Mouse (Mus musculus) limb, embryonic 13.5 days (tissue): ENCODE results near the gene Oas2. TPM values are rescaled to one million over a fixed set of nuclear protein-coding genes. Genes with fewer than 3 reads are reported as not detected.

Experiments
- ATAC-seq: fragments of 200-750 bp; cut with Nextera tagmentation; 2 replicates; pipeline ENCODE4 v1.8.0; 2017; ENCODE audit warnings: low read depth, moderate number of reproducible peaks, moderate TSS enrichment; ENCODE audit not compliant: low FRiP score
- H3K27ac ChIP-seq: fragments of 300-500 bp; sonication (generic); 2 replicates; pipeline ENCODE4 v1.5.1; 2015; ENCODE audit warnings: inconsistent platforms, mild to moderate bottlenecking, moderate library complexity
- H3K27me3 ChIP-seq: fragments of 300-500 bp; sonication (generic); 2 replicates; pipeline ENCODE4 v1.6.1; 2015; ENCODE audit warnings: mild to moderate bottlenecking, inconsistent platforms
- H3K36me3 ChIP-seq: fragments of 300-500 bp; sonication (generic); 2 replicates; pipeline ENCODE4 v1.6.1; 2015; ENCODE audit warnings: inconsistent platforms, mild to moderate bottlenecking, moderate library complexity
- H3K4me1 ChIP-seq: fragments of 300-500 bp; sonication (generic); 2 replicates; pipeline ENCODE4 v1.6.1; 2015; ENCODE audit warnings: inconsistent platforms
- H3K4me2 ChIP-seq: fragments of 300-500 bp; sonication (generic); replicated peaks from 2 replicates; pipeline ENCODE4 v1.6.1; 2015; ENCODE audit warnings: inconsistent platforms, mild to moderate bottlenecking, moderate library complexity
- H3K4me3 ChIP-seq: fragments of 300-500 bp; sonication (generic); 2 replicates; pipeline ENCODE4 v1.5.1; 2015; ENCODE audit warnings: moderate library complexity, mild to moderate bottlenecking, inconsistent platforms
- H3K9ac ChIP-seq: fragments of 300-500 bp; sonication (generic); 2 replicates; pipeline ENCODE4 v1.6.1; 2015; ENCODE audit warnings: mild to moderate bottlenecking, inconsistent platforms
- H3K9me3 ChIP-seq: fragments of 300-500 bp; sonication (generic); 2 replicates; pipeline ENCODE4 v1.6.1; 2016; ENCODE audit warnings: inconsistent platforms
- WGBS: fragments of 180-500 bp; shearing (Covaris S2); methylation state at CpG from one replicate; pipeline ENCODE4 v1.1.7; 2015; 5-methylcytosine and 5-hydroxymethylcytosine counted together
- polyA plus RNA-seq: library from polyadenylated mRNA; unstranded; fragments of >200 nt; fragmentation: Nextera tagmentation; extraction: Ambion mirVana; gene quantifications from 2 replicates; pipeline ENCODE4 v1.2.1, GENCODE M21; 2015

Oas2 gene
- polyA plus RNA-seq, 1 experiment from 2014 or later = 0.22 TPM

DNA sequence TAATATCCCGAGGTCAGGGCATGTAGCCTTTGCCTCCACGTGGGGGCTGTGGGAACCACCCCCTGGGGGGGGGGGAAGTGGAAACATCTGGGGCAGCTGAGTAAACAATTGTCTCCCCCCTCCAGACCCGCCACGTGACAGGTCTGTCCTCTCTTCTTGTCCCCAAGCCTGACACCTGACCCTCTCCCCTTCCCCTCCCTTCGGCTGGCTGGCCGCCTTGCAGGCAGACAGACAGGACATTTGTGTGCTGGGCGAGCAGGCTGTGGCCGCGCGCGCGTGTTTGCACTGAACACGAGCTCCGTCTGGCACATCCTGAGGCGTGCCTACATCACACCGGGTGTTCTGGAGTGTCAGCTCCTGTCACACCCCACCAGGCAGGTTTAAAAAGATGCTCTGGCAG, 43.1 kb downstream of the Oas2 start:
- H3K27me3 ChIP-seq = peaks cover 74% of the 10 kb centered on the region
- peak overlapping the region; percentile 48 for H3K4me2 ChIP-seq
- WGBS = 5% methylated on average over 16 of the region's 16 CpGs
- no peak for ATAC-seq
- H3K27ac ChIP-seq = no peak overlapping the region
- peak overlapping the region; percentile 22; the same call in 1 of the 2 replicates for H3K4me3 ChIP-seq
- no peaks in the 10 kb centered on the region for H3K9me3 ChIP-seq
- no peak overlapping the region for H3K9ac ChIP-seq
- H3K4me1 ChIP-seq = peaks cover 39% of the 10 kb centered on the region
- no peaks in the 10 kb centered on the region for H3K36me3 ChIP-seq

- H3K27ac ChIP-seq = no peak overlapping the region
- 38% methylated on average over 6 of the region's 6 CpGs for WGBS
- peaks cover 24% of the 10 kb centered on the region for H3K4me1 ChIP-seq
- ATAC-seq = no peak
- H3K4me2 ChIP-seq = no peak overlapping the region
- no peaks in the 10 kb centered on the region for H3K9me3 ChIP-seq
- H3K9ac ChIP-seq = no peak overlapping the region
- H3K27me3 ChIP-seq = peaks cover 72% of the 10 kb centered on the region
- no peaks in the 10 kb centered on the region for H3K36me3 ChIP-seq
- H3K4me3 ChIP-seq = no peak overlapping the region
Observed at GRCm38 (mm10) chr5:120704421-120704820, 45.2 kb downstream of the Oas2 start.

DNA sequence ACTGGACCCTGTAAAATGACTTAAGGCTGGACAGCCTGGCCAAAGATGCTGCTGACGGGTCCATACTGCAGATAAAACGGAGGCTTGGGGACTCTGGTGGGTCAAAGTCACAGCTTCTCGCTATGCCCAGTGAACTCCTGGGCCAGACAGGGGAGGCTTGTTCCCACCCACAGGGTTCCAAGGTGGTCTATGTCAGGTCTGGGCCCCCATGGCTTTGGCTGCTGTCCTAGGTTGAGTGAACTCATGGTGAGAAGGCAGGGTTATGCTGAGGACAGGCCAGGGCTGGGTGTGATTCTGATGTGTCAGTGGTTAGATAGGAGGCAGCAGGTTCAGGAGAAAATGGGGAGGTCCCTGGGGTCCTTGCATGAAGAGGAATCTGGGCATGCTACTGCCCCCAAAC, 46.0 kb downstream of the Oas2 start:
- Histone ChIP-seq H3K27ac (no peak overlapping the region), H3K9ac (no peak overlapping the region), H3K4me1 (peaks cover 26% of the 10 kb centered on the region), H3K27me3 (peaks cover 70% of the 10 kb centered on the region), H3K4me3 (no peak overlapping the region), H3K36me3 (no peaks in the 10 kb centered on the region), H3K4me2 (no peak overlapping the region), H3K9me3 (no peaks in the 10 kb centered on the region)
- WGBS = 67% methylated on average over 3 of the region's 3 CpGs
- no peak for ATAC-seq

- Histone ChIP-seq H3K4me3 (no peak overlapping the region), H3K36me3 (no peaks in the 10 kb centered on the region), H3K9ac (no peak overlapping the region), H3K4me1 (peaks cover 32% of the 10 kb centered on the region), H3K27me3 (peaks cover 70% of the 10 kb centered on the region), H3K27ac (no peak overlapping the region), H3K4me2 (no peak overlapping the region), H3K9me3 (no peaks in the 10 kb centered on the region)
- ATAC-seq = no peak
- WGBS = 83% methylated on average over 2 of the region's 2 CpGs
Observed at GRCm38 (mm10) chr5:120702969-120703368, 46.7 kb downstream of the Oas2 start.

GRCm38 (mm10) chr5:120702421-120702820, 47.2 kb downstream of the Oas2 start:
- H3K36me3 ChIP-seq = no peaks in the 10 kb centered on the region
- no peak overlapping the region for H3K9ac ChIP-seq
- 74% methylated on average over 4 of the region's 4 CpGs for WGBS
- H3K9me3 ChIP-seq = no peaks in the 10 kb centered on the region
- H3K27ac ChIP-seq = no peak overlapping the region
- H3K4me1 ChIP-seq = peaks cover 38% of the 10 kb centered on the region
- no peak overlapping the region for H3K4me2 ChIP-seq
- no peak for ATAC-seq
- no peak overlapping the region for H3K4me3 ChIP-seq
- H3K27me3 ChIP-seq = peaks cover 70% of the 10 kb centered on the region

DNA sequence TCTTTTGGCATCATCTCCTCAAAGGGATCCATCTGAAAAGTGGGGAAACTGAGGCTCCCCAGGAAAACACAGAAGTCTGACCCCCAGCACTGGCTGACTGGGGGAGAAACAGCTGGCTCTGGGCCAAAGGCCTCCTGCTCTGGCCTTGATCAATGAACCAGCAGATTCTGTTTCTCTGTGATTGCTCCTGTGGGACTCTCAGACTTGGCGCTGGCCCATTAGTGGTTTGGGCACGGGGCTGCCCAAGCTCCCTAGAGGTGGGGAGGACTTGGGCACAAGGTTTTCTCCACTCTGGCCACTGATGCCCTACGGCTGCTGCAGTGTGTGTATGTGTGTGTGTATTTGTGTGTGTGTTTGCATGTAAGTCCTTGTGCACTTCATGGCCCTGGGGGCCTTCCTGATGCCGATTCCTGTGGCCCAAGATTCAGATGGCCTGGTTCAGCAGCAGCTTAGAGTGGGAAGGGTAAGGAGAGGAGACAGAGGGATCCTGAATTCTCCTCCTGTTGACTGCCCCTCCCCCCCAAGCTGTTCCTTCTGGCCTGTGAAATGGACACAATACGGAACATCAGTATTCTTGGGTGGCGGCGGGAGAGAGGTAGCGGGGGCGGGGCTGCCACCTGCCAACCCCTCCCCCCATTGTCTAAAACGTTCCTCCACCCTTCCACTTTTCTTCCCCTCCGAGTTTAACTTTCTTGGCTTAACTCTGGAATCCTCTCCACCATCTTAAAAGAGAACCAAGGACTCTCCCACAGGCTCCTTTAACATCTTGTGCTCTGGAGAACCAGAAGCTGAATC, 48.5 kb downstream of the Oas2 start:
- Histone ChIP-seq H3K4me3 (no peak overlapping the region), H3K9ac (peak overlapping the region; percentile 46), H3K9me3 (no peaks in the 10 kb centered on the region), H3K27me3 (peaks cover 77% of the 10 kb centered on the region), H3K27ac (no peak overlapping the region), H3K36me3 (no peaks in the 10 kb centered on the region), H3K4me1 (peaks cover 32% of the 10 kb centered on the region), H3K4me2 (no peak overlapping the region)
- no peak for ATAC-seq
- 56% methylated on average over 11 of the region's 11 CpGs for WGBS

DNA sequence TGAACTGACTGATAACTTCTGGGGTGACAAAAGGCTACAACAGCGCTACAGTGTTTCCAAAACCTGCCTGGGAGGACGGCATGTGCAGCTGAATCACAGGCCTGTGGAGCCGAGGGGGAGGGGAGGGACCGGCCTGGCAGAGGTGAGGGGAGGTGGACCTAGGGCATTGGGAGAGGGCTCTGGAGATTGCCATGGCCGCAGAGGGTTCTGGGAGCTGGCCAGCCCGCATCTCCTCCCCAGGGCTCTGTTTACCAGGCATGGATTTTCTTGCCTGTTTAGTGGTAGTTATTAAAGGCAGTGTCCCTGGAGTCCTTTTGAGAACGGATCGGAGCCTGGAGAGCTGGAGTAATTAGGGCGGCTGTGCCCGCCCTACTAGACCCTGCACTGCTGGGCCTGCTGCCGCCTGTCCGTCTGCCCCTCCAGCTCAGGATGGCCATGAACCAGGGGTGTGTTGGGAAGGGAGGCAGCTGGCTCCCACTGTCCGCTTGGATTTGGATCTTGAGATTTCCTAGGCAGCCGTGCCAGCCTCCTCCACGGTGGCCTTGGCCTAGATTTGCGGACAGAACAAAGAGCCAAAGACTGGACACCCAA, 50.8 kb downstream of the Oas2 start:
- Histone ChIP-seq H3K4me2 (no peak overlapping the region), H3K27ac (no peak overlapping the region), H3K36me3 (peaks cover 3% of the 10 kb centered on the region; the same call in 1 of the 2 replicates), H3K4me3 (no peak overlapping the region), H3K9me3 (no peaks in the 10 kb centered on the region), H3K4me1 (peaks cover 38% of the 10 kb centered on the region), H3K27me3 (peaks cover 83% of the 10 kb centered on the region), H3K9ac (peak overlapping the region; percentile 45)
- ATAC-seq = no peak
- 32% methylated on average over 16 of the region's 16 CpGs for WGBS

DNA sequence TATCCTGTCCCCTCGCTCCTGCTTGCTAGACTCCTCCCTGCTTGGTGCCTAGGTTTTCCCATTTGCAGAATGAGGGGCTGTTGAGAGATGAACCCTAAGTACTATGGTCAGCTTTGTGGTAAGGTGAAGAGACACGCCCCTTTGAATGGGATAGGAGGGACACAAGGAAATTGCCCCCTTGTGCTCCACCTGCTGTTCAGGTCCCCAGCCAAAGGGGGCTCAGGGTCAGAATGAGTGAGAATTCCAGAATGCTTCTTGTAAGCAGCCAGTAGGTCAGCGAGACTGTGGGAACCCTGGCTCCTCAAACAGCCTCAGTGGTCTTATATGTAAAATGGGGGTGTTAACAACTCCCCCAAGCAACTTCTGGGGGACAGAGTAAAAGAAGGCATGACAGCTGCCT, 51.5 kb downstream of the Oas2 start:
- no peak overlapping the region for H3K27ac ChIP-seq
- no peak overlapping the region for H3K9ac ChIP-seq
- peaks cover 3% of the 10 kb centered on the region; the same call in 1 of the 2 replicates for H3K36me3 ChIP-seq
- ATAC-seq = no peak
- H3K27me3 ChIP-seq = peaks cover 86% of the 10 kb centered on the region
- 55% methylated on average over 3 of the region's 3 CpGs for WGBS
- no peak overlapping the region for H3K4me3 ChIP-seq
- H3K9me3 ChIP-seq = no peaks in the 10 kb centered on the region
- no peak overlapping the region for H3K4me2 ChIP-seq
- peaks cover 38% of the 10 kb centered on the region for H3K4me1 ChIP-seq

DNA sequence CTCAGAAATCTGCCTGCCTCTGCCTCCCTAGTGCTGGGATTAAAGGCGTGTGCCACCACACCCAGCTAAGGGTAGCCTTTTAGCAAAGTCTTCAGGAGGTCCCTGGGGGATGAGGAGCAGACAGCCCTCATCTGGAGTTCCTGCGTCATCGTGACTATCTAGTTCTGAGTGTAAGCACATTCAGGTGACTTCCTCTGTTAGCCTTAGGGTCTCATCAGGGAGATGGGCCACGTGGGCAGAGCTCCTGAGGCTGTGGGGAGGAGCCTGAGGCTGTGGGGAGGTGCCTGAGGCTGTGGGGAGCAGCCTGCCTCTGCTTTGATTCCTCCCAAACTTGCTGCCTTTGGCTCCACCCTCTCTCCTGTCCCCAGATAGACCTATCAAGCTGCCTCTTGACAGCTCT, 52.8 kb downstream of the Oas2 start:
- no peak overlapping the region for H3K4me3 ChIP-seq
- no peaks in the 10 kb centered on the region for H3K9me3 ChIP-seq
- no peak overlapping the region for H3K4me2 ChIP-seq
- H3K9ac ChIP-seq = no peak overlapping the region
- H3K27ac ChIP-seq = no peak overlapping the region
- H3K4me1 ChIP-seq = peaks cover 38% of the 10 kb centered on the region
- H3K36me3 ChIP-seq = peaks cover 3% of the 10 kb centered on the region; the same call in 1 of the 2 replicates
- 54% methylated on average over 4 of the region's 4 CpGs for WGBS
- H3K27me3 ChIP-seq = peaks cover 93% of the 10 kb centered on the region
- no peak for ATAC-seq

- 71% methylated on average over 16 of the region's 16 CpGs for WGBS
- Histone ChIP-seq H3K27me3 (peaks cover 98% of the 10 kb centered on the region), H3K36me3 (peaks cover 3% of the 10 kb centered on the region; the same call in 1 of the 2 replicates), H3K9ac (no peak overlapping the region), H3K27ac (no peak overlapping the region), H3K4me1 (peaks cover 38% of the 10 kb centered on the region), H3K9me3 (no peaks in the 10 kb centered on the region), H3K4me3 (no peak overlapping the region), H3K4me2 (no peak overlapping the region)
- ATAC-seq = no peak
Observed at GRCm38 (mm10) chr5:120696057-120696743, 53.5 kb downstream of the Oas2 start.

DNA sequence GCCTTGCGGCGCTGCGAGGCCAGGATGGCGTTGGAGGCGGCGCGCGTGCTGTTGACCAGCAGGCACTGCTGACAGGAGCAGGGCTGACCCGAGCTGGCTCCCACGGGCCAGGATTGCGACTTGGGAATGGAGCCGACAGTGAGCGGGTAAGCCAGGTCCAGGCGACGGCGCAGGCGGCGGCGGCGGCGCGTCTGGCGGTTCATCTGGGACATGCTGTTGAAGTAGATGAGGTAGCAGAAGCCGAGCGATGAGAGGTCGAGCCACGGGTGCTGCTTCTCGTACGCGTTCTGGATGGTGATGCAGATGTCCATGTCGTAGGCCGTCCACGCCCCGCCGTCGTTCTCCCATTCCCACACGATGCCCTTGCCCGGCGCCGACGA, 55.0 kb downstream of the Oas2 start:
- H3K27me3 ChIP-seq = peaks cover 92% of the 10 kb centered on the region
- H3K4me3 ChIP-seq = peak overlapping the region; percentile 31
- peaks cover 40% of the 10 kb centered on the region for H3K4me1 ChIP-seq
- H3K9me3 ChIP-seq = no peaks in the 10 kb centered on the region
- H3K36me3 ChIP-seq = peaks cover 3% of the 10 kb centered on the region; the same call in 1 of the 2 replicates
- H3K9ac ChIP-seq = peak overlapping the region; percentile 35; the same call in 1 of the 2 replicates
- peak overlapping the region; percentile 54 for H3K4me2 ChIP-seq
- WGBS = 6% methylated on average over 41 of the region's 41 CpGs
- no peak for ATAC-seq
- no peak overlapping the region for H3K27ac ChIP-seq
